ENCODE assay signal across 25 mouse cellular contexts in genomic region chr10:83878745-83879144, GRCm38 (mm10).
"Had no signal": no experiment of that assay in that cellular context is flagged by ENCODE, and none has a peak within 500 bp of the region (broad histone marks: within the 10 kb centered on the region; RNA-seq: fewer than 3 reads in every experiment).

No protein-coding gene starts in this region.

- H3K9ac ChIP-seq: hindbrain, embryonic 13.5 days; hindbrain, embryonic 15.5 days; kidney, embryonic 15.5 days; limb, embryonic 12.5 days; liver, embryonic 13.5 days; liver, embryonic 15.5 days; liver, postnatal 0 days had no signal

- H3K4me2 ChIP-seq: heart, embryonic 11.5 days; hindbrain, embryonic 13.5 days; hindbrain, embryonic 15.5 days; kidney, embryonic 15.5 days; limb, embryonic 12.5 days; liver, embryonic 11.5 days; liver, embryonic 13.5 days; liver, embryonic 15.5 days had no signal

- H3K27ac ChIP-seq: hindbrain, embryonic 13.5 days; hindbrain, embryonic 15.5 days; hindbrain, postnatal 0 days; kidney, embryonic 15.5 days; kidney, postnatal 0 days; layer of hippocampus, adult 2 months; left cerebral cortex, adult 2 months; limb, embryonic 10.5 days; limb, embryonic 12.5 days; liver, embryonic 13.5 days; liver, embryonic 15.5 days had no signal

- H3K36me3 ChIP-seq: hindbrain, embryonic 13.5 days; hindbrain, embryonic 15.5 days; kidney, embryonic 15.5 days; limb, embryonic 10.5 days; limb, embryonic 12.5 days; liver, embryonic 13.5 days; liver, embryonic 15.5 days had no signal

- H3K4me1 ChIP-seq: hindbrain, embryonic 13.5 days; hindbrain, embryonic 15.5 days; liver, embryonic 13.5 days; liver, embryonic 15.5 days had no signal

- H3K27me3 ChIP-seq: hindbrain, embryonic 13.5 days; hindbrain, embryonic 15.5 days; kidney, embryonic 15.5 days; limb, embryonic 12.5 days; liver, embryonic 13.5 days; liver, embryonic 15.5 days had no signal

- ATAC-seq: hindbrain, postnatal 0 days; intestine, embryonic 16.5 days; liver, postnatal 0 days had no signal

- DNase-seq: gastrocnemius, postnatal 14 days; gastrocnemius, postnatal 36 days; heart, adult 18-20 months; kidney, adult 11 months; kidney, adult 2 months; kidney, adult 9 months; kidney, postnatal 14 days; kidney, postnatal 36 days; liver; liver, embryonic 13.5 days; liver, postnatal 0 days; lung, adult 2 months had no signal

- H3K9me3 ChIP-seq: hindbrain, embryonic 13.5 days; hindbrain, embryonic 15.5 days; kidney, embryonic 15.5 days; limb, embryonic 10.5 days; limb, embryonic 12.5 days; liver, embryonic 13.5 days; liver, embryonic 15.5 days had no signal

- H3K4me3 ChIP-seq: hindbrain, embryonic 13.5 days; hindbrain, embryonic 15.5 days; kidney, embryonic 15.5 days; layer of hippocampus, adult 2 months; left cerebral cortex, adult 2 months; limb, embryonic 10.5 days; limb, embryonic 12.5 days; liver, embryonic 13.5 days; liver, embryonic 15.5 days had no signal
